Mouse (Mus musculus) olfactory bulb, adult 2 months (tissue): ENCODE measurements around the gene Lrrc66.

Experiments used
- CTCF ChIP-seq: fragments of 200-500 bp; IDR thresholded peaks from 2 replicates; pipeline ENCODE4 v1.5.1; 2012; ENCODE audit warnings: low read depth, mild to moderate bottlenecking, low read length, moderate library complexity; ENCODE audit not compliant: insufficient read depth
- POLR2A ChIP-seq: fragments of 200-500 bp; IDR thresholded peaks from 2 replicates; pipeline ENCODE4 v1.6.1; 2012; ENCODE audit warnings: mild to moderate bottlenecking, low read depth, low read length, moderate library complexity; ENCODE audit not compliant: insufficient read depth

DNA sequence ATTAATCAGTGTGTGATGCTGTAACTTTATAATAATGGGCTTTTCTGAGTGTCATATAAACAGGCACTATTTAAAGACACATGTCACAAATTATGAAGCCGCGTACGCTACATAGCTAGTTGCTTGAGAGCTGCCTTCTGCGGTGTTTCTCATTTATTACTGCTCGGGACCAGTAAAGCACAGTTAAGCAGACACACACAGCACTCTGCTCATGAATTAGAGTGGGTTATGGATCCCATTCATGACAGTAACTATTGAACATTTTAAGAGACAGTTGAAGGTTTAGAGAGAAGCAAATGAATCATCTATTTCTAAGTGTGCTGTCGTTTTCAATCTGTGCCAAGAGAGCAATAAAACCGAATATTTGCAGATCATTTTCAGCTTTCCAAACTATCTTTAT, 5.5 kb downstream of the Lrrc66 start:
- TF ChIP-seq POLR2A (no peak), CTCF (no peak)
